Mouse (Mus musculus) right cerebral cortex, postnatal 25 days (tissue): ENCODE measurements around the gene Galnt2.

ENCODE experiments used
- DNase-seq: peaks from one replicate; pipeline ENCODE4 v3.0.0; 2022

Gene Galnt2

DNA sequence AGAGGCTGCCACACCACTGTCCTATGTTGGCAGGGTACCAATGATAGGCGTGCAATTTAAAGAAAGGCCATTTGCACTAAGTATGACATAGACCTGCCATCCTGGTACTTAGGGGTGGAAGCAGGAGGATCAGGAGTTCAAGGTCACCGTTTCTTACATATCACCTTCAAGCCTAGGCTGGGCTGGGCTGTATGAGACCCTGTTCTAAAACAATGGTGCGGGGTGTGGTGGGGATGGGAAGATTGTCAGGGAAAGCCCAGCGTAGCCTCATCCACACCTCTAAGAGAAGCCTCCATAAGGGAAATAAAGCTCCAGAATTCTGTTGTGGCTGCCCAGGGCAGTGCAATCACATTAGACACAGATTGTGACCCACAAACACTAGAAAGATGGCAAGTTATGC lies 4.3 kb downstream of the Galnt2 start:
- DNase-seq: no peak

DNA sequence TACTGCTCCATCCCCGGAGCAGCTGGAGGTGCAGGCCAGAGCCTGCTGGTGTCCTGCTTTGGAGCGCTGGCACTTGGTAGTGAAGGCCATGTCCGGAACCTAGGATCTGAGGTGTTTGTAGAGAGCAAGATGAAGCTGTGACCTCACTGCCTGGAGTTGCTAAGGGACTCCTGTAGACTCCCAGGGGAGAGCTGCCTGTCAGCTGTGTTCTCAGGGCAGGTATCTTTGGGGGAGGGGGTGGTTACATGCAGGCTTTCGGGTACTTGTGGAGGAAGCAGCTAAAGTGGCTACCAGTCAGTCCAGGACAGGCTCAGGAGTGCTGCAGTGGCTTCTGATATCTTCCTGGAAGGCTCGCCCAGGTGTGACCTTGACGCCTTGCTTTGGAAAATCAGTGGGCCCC lies 8.2 kb downstream of the Galnt2 start:
- no peak for DNase-seq

DNA sequence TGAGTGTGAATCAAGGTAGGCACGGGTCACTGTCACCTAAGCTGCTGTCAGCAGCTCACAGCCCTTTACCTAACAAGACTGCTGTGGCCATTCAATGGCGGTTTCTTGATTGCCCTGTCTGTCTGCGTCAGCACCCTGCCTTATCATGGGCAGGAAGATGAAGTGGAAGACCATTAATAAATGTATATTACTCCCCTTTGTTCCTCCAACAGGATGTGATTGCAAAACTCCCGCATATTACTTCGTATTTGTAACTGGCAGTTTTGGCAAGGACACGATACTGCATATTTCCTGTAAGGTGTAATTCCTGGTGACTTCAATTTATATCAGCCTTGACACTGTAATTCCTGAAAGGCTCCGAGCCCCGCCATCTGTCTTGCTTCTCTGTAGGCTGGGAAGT lies 9.7 kb downstream of the Galnt2 start:
- no peak for DNase-seq

DNA sequence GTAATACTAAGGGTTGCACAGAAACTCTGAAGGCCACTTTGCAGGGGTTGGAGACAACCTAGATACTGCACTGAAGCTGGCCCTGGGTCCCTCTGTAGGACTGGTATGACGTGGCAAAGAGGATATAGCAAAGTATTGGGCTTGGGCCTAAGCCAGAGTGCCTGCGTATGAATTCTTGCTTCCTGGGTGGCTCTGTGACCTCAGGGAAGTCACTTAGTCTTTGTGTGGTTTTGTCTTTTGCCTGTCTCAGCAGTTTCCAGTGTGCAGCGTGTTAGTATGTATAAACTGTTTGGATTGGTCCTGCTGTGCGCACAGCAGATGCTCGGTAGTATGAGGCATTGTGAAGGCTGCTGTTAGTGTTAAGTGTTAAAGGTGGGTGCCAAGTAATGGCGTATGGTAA lies 11.0 kb downstream of the Galnt2 start:
- DNase-seq: no peak

DNA sequence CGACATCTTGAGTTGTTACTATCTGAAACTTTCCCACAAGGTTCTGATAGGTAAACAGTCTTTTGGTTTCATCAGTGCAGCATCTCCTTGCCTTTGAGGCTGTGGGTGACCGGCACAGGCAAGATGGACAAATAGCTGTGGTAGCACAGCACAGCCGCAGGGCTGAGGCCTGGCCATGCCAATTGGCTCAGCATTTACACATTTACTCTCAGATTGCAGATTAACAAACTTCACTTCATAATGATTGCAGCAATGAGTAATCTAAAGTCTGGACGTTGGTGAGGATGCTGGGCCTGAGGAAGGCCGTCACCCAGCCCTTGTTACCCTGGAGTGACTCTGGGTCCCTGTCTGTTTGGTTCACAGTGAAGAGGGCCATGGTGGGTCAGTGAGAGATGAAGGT lies 11.7 kb downstream of the Galnt2 start:
- no peak for DNase-seq

DNA sequence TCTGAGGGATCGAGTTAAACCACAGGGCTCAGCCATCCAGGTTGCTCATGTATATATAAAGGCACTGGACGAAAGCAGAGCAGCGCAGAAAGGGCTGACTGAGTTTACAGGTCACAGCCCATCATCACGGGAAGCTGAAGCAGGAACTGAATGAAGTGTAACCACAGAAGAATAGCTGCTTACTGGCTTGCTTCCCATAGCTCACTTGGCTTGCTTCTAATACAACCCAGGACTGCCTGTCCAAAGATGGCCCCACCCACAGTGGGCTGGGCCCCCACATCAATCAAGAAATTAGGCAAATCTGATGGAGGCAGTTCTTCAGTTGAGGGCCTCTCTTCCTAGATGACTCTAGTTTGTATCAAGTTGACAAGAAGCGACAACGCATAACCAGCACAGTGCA lies 16.4 kb downstream of the Galnt2 start:
- DNase-seq: no peak

DNA sequence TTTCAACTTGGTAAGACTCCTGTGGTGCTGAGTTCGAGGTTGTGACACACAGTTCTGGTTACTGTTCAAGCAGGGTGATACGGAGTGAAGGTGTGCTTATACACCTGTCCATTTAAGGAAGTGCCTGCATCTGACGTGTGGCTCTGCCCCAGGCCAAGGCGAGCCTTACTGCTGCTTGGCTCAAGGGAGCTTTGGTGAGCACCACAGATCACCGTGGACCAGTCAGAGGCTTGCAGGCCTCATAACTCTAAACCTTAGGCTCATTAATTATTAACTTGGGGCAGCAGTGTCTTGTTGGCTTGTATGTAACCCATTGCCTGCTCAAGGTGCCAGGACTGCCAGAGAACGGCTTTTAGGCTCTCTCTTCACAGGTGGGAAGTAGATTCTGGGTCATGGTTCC lies 17.5 kb downstream of the Galnt2 start:
- DNase-seq: no peak

DNA sequence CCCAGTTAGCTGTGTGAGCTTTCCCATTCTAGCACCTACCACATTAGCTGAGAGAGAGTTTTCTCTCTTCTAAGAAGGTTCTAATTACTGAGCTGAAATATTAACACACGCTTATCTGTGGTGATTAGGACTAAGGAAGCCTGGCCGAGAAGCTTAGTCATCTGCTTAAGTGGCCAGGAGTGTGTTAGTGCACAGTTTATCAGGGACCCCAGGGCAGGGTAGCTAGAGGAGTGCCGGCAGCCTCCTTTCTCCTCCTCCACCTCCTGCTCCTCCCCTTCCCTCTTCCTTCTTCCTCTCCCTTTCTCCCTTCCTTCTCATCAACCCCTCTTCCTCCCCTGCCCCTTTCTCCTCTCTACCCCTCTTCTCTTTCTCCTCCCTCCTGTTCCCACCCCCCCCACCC lies 19.1 kb downstream of the Galnt2 start:
- DNase-seq: no peak

DNA sequence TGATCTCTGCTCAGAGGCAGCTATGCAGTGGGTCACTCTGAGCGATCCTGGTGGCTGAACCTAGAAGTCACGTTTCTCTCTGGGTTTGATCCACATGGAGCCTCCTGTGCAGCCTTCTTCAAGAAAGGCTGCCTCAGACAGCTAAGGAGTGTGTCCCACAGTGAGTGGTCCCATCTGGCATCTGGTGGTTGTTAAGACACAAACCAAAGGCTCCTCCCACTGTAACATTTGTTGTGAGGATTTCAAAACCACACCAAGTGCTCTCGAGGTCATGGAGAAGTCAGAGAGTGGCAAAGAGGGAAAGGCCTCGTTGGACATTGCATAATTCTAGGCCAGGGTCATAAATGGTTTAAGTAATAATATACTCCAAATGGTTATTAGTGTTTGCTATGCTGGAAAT lies 19.6 kb downstream of the Galnt2 start:
- DNase-seq: no peak

DNA sequence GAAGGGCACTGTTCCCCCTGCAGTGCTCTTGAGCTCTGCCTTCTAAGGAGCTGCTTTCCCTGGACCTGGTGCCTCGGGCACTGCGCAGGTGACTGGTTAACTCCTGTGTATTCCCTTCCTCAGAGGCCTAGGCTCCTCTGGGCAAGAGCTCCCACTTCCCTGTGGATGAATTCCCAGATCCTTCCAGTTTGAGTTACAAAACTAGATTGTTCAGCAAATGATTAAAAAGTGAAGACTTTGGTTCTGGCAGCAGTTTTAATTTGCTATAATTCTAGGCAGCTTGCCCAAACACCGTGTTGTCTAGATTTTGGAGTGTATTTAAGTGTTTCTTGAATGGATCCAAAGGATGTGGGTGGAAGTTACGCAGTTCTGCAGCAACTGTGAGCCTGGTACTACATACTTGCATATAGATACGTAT lies 21.4 kb downstream of the Galnt2 start:
- no peak for DNase-seq

DNA sequence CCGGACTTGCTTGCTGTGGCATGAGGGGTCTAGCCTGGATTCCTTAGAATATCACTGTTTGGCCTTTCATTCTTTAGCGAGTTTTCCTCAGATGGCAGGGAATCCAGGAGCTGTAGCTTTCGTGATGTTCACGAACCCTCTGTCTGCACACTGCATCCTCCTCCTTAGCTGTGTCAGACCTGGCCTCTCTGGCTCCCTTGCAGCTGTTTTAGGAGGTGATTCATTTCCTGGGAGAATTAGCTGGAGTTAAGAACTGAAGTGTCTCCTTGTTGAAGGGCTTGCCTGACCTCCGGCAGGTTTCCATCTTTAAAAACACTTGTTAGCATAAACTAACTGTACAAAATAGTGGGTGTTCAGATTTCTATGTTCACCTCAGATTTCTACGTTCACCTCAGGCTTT lies 22.7 kb downstream of the Galnt2 start:
- DNase-seq: no peak

DNA sequence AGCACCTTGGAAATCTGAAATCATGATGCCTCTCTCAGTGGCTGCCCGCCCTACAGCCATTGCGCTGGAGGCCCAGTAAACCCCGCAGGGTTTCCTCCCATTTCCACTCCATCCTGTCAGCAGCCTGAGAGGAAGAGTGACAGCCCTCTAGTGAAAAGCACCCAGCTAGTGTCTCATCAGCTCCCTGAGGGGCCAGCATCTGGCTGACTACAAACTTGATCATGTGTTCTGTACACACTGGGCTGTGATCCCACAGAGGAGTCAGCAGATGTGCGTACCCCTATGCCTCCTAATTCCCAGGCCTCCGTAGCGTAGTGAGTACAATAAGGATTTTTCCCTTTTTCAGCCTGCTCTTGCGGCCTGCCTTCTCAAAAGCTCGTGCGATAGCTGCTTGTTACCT lies 25.6 kb downstream of the Galnt2 start:
- no peak for DNase-seq

DNA sequence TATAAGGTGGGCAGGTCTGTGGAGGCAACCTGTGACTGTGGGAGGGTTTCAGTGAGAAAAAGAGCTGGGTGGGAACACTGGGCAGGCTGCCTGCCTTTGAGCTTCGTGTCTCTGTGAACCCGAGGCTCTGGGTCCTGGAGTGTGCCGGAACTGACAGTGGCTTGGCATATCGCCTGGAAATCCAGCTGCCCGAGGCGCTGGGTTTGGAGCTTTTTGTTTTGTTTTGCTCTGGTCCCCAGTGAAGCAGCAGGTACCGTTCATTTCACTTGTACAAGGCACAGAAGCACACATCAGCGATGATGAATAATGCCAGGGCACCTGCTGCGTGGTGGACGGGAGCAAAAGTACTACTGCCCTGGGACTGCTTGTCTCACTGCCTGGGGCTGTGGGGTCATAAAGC lies 26.2 kb downstream of the Galnt2 start:
- peak; percentile 45 for DNase-seq

DNA sequence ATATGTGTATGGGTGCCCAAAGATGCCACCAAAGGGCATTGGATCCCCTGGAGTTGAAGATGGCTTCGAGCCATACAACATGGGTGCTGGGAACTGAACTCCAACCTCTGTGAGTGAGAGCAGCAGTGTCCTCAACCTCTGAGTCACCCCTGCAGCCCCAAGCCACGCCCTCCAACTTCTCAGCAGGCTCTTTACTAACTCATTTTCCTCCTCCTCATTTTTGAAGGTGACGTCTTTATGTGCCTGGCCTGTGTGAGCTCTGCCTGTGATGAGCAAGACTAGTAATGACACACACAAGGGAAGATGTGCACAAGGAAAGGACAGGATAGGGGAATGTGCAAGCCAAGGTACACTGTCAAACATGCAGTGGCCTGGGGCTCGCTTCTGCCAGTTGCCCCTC lies 28.0 kb downstream of the Galnt2 start:
- no peak for DNase-seq

DNA sequence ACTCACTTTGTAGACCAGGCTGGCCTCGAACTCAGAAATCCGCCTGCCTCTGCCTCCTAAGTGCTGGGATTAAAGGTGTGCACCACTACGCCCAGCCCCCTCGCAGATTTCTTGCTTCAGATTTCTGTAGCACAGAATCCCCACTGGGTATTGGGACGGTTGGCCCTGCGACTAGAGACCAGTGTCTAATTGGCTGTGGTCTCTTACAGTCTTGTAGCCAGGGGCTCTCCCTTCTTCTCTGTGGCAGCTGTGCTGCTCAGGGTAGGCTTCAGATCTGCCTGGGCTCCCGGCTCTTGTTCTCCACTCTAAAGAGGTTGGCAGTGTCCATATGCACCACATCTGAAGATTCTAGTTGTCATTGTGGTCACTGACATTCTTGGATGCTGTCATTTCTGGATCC lies 28.7 kb downstream of the Galnt2 start:
- DNase-seq: no peak

DNA sequence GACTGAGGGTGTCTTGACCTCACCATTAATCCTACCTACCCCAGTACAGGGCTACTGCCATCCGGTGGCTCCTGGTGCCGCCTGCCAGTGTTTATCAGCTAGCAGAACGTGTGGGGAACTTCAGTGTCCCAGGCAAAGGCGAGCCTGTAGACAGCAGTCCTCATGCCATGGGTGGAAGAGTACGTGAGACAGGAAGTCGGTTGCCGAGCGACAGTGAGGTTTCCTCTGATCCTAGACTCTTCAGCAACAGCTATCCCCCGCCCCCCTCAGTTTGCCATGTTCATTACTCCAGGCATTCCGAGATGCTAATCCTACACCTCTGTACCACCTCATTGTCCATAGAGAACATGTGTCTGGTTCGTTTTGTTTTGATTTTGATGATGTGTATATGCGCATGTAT lies 29.2 kb downstream of the Galnt2 start:
- DNase-seq: no peak

DNA sequence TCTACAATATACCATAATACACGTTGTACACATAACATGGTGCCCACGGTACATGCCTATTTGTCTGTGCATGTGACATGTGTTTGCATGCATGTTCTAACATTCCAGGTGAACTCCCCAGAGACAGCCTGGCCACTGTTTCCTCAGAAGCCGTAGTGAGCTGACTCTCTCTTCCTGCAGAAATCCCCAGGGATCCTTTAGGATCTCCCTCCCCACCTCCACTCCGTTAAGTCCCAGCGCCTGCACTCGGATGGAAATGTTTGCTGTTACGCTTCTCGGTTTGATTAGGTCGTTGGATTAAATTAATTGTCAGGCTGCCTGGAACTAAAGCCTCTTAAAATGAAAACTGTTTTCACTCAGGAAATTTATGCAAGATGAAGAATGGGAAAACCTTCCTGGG lies 31.9 kb downstream of the Galnt2 start:
- no peak for DNase-seq

DNA sequence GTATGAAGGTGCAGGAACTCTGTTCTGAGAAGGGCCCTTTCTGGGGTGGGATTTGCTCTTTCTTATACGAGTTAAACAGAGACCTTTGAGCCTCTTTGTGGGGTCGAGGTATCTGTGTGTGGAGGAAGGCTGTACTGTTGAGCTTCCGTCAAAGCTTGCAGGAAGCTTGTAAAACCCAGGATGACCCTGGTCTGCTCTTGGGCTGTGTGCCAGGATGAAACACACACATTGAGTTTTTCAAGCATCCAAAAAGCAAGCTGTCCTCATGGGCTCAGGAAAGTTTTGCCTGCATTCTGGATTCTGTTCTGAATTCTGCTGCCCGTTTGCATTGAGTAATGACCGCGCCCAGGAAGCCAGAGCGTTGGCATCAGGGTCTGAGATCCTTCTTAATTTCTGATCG lies 32.8 kb downstream of the Galnt2 start:
- no peak for DNase-seq

DNA sequence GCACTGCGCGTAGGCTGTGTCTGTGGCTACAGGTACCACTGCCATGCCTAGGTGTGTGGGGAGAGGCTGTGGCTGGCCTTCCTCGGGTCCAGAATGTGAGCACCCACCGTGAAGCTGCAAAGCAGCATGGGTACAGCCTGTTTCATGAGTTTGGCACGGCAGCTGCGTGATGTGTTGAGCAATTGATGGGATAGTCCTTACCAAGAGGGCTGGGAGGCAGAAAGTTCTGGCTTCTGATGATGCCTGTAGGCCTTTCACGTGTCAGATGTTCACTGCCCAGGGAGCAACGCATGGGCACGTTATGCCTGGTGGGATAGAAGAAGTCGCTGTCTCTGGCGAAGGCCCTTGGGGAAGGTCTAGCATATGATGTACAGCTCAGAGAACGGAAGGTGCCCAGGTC lies 33.5 kb downstream of the Galnt2 start:
- no peak for DNase-seq

DNA sequence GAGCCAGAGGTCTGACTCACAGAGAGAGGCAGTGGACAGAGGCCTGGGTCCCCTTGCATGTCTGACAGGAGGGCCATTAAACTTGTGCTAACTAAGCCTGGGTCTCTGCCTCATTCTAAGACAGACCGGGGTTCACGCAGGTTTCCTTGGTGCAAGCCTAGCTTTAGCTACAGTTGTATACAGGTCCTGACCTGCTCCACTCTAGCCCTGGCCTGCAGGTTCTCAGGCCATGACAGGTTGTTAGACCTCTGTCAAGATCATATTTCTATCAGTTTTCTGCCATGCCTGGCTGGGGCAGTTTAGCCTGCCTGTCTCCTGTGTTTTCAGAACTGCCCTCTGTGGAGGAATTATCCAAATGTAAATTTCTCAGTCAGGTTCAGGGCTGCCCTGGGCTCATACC lies 33.9 kb downstream of the Galnt2 start:
- no peak for DNase-seq

DNA sequence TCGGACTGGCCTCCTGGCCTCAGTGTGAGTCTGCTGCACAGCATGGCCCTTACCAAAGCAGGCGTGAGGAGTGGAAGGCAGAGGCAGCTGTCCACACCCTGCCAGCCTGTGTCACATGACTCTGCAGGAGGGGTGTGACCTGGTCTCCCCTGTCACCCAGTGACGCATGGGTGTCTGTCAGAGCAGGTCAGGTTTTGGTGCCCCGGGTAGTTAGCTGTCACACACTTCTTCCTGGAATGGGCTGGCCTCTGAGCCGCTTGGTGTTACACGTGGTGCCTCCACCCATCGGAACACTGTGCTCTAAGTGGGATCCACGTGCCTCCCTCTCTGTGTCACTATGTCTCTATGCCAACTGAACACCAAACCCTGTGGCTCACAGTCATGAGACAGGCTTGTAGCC lies 34.6 kb downstream of the Galnt2 start:
- DNase-seq: no peak

DNA sequence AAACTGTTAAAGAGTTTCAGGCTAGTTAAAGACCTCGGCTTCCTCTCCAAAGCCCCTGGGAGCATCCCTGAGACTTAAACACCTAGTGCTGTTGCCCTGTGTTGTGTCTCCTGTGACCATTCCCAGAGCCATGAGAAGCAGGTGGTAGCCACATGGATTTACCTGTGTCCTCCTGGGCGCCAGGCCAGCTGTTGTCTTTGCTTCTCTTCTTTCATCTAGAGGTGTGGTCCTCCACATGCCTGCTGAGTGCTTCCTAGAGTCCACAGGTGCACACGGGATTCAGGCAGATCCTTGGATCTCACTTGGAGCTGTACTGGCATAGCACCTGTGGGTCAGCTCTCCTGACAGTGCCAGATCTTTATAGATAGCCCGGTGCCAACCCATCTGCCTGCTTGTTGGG lies 36.0 kb downstream of the Galnt2 start:
- no peak for DNase-seq

DNA sequence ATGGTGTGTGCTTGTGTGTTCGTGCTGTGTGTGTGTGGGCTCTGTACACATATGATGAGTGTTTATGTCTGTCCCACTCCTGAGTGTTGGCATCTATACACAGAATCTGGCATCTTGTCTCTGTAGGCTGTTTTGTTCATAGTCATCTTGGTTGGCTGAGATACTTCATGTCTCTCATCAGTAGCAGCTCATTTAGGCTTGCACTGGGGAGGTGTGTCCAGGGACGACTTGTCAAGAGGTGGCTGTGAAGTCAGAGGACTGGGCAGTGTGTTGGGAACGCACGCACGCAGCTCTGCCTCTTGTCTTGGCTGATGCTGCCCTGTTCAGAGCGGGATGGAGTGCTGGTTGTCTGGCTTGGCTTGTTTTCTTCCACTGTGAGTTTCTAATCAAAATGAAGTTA lies 39.3 kb downstream of the Galnt2 start:
- DNase-seq: no peak

DNA sequence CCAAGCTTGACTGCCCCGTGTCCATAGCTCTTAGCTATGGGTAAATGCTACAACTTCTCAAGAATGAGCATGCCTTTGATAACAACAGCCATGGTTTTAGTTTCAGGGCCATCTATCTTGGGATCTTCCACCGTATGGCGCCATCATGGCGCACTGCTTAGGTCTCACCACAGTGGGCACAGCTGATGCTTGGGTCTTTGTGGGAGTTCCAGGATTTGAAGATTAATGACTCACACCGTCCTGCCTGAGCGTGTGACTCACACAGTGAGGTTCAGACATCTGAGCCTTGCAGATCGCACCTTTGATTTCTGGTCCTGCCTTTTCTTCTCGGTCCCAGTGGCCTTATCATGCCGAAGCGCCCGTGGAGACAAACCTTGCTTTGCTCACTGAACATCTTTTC lies 39.7 kb downstream of the Galnt2 start:
- no peak for DNase-seq

DNA sequence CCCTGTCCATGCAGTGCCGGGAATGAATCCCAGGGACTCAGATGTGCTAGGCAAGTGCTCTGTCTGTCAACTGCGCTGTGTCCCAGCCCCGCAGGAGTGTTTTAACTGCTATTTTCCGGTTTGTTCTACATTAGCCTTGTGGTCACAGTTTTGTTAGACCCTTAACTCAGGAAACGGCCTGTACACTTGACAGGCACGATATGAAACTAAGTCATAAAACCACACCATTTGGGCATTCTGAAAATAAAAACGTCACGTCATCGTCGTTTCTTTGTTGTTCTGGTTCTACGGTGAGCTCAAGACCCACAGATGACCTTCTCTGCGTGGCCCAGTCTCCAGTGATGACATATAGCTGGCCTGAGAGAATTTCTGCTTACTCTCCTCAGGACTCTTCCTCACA lies 40.3 kb downstream of the Galnt2 start:
- no peak for DNase-seq

DNA sequence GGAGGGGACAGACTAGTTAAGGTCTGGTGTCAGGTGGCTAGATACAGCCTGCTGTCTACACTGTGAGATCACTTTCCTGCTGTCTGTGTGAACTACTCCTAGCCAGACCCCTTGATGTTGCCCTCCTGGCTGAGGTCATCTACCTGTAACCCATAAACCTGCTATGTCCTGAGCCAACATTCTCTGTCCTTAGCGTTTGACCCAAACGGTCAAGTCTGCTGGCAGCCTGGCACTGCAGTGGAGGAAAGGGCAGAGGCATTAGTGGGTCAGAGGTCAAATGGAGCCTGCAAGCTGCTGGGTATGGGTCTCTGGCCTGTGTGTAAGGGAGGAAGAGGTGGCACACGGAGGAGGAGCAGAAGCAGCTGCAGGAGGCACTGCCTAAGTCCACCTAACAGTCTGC lies 41.6 kb downstream of the Galnt2 start:
- no peak for DNase-seq
